Mouse (Mus musculus) stomach, postnatal 0 days (tissue): ENCODE measurements at regions not wholly inside any gene's neighbourhood (a gene's known extent, or its start where the extent isn't known, plus 50 kb on each side); places are given as distances from the start of the nearest gene placed in this dataset.

Source experiments
- CTCF ChIP-seq: IDR thresholded peaks from 2 replicates; pipeline ENCODE4 v1.5.1; 2016; ENCODE audit warnings: antibody characterized with exemption, low read depth, mild to moderate bottlenecking, moderate library complexity
- EP300 ChIP-seq: optimal IDR thresholded peaks from 2 replicates; pipeline ENCODE3; 2016; ENCODE audit warnings: antibody characterized with exemption

GRCm38 (mm10) chr12:74458521-74458920 is 142.3 kb upstream of the Gm11042 start:
- TF ChIP-seq CTCF: no peak
- no peak for TF ChIP-seq EP300
